Mouse (Mus musculus): ENCODE measurements at regions not wholly inside any gene's neighbourhood (a gene's known extent, or its start where the extent isn't known, plus 50 kb on each side); places are given as distances from the start of the nearest gene placed in this dataset.

DNA sequence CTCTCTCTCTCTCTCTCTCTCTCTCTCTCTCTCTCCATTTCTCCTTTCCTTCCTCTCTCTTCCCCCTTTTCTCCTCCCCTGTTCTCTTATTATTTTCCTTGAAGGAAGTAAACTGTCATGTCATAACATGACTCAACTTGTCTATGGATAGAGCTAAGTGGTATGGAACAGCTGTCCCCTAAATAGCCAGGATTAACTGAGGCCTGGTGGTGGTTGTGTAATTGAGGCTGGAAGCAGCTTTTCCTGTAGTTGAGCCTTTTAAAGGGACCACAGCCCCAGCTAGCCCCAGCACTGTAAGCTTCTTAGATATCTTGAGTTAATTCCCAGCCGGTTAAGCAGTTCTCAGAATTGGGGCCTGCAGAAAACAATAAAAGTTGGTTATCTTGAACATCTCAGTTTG, 243.7 kb upstream of the Nbea start:
- DNase-seq: no peak

GRCm38 (mm10) chr3:56397851-56398496, 214.5 kb upstream of the Nbea start:
- DNase-seq: no peak

GRCm38 (mm10) chr3:56393134-56393533, 209.6 kb upstream of the Nbea start:
- no peak for DNase-seq

- DNase-seq: no peak
Observed at GRCm38 (mm10) chr3:56380316-56380715, 196.8 kb upstream of the Nbea start.

DNA sequence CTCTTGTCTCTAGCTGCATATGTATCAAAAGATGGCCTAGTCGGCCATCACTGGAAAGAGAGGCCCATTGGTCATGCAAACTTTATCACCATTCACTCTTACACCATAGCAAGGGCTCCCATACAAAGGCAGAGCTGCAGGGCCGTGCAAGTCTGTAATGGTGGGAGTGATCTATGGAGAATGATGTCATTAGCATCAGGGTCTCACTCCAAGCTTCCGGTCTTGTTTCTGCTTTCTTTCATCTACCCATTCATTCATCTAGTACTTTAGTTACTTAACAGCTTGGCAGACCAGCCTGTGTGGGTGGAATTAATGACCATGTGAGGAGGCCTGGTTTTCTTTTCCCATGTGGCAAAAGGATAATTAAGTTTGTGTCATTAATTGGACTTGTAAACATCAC, 196.0 kb upstream of the Nbea start:
- DNase-seq: no peak

DNA sequence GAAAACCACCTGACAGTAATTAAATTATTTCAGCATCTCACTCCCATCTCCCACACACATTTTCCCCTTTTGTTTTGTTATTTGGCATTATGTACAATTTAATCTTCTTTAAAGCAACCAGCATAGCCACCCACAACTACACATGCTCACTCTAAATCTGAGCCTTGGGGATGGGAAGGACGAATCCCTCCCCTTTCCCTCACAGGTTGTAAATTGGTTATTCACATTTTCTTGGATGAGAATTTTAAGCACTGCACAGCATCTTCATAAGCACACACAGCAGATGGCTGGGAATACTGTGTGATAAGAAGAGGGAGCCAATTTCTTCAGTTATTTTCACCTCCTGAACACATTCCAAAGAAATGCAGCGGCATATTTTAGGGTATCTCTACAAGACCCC, 179.0 kb upstream of the Nbea start:
- no peak for DNase-seq

- no peak for DNase-seq
Observed at GRCm38 (mm10) chr3:56357035-56357701, 173.7 kb upstream of the Nbea start.

DNA sequence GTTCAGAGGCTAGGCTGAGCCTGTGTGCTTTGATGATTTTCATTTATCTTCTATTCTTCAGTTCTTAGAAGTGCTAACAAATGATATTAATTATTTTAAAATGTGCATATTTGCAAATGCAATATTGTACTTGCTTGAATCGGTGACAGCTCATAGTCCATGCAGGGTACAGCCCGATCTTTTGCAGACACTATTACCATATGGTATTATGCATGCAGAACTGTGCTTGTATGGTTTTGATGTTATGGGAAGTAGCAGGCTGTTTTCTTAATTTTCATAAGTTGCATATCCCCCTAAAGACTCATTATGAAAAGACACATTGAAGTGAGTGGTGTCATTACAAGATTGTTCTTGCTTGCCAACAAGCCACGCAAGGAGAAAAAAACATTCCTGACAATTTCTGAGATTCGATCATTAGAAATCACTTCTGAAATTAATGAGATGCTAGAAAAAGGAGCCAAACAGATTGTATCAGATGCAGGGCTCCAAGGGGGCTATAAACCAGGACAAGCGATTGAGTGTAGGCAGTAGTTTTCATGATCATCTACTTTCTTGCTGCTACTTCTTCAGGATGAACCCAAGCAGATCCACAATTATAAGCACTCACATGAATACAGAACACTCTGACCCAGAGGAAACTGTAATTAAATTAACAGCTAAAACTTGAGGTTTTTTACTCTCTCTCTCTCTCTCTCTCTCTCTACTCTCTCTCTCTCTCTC, 172.8 kb upstream of the Nbea start:
- no peak for DNase-seq
